In the genomic region with DNA sequence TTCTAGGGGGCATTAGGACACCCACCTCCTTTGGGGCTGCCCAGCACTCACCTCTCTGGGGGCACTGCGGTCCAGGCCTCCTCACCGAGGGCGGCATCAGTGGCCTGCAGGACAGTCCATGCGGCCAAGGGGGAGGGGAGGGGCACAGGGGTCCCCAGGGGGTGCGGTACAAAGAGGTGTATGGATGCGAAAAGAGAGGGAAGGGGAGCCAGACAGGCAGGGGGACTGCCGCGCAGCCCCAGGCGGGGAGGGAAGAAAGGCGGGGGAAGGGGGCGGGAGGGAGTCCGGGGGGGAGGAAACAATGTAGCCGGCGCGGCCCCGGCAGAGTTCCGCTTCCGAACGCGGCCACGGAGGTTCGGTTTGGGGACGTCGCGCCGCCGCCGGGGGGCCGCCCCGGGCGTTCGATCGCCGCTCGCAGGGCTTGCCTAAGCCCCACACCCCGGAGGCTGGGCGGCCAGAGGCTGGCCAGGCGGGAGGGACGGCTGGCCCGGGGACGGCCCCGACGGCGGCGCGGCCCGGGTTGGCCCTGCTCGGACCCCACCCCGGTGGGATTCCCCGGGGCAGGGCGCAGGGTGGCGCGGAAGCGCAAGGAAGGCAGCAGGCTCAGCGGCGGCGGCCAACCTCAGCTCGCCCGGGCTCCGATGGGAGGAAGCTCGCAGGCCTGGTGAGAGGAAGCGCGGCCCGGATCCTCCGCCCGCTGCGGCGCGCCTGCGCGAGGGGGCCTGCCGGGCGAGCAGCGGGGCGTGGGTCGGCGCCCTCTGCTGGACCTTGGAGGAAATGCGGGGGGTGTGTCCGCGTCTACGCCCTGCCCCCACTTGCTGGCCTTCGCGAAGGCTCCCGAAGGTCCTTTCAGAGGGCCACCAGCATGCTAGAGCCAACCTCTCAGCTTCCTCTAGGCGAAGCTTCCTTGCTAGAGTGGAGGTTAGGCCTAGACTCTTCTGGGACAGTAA, we compare ENCODE assay signal across 8 mouse cellular contexts. TPM values are rescaled to one million over a fixed set of nuclear protein-coding genes. Genes with fewer than 3 reads are reported as not detected.
DNase-seq lines count a peak whose midpoint lies in the region; ATAC-seq lines count a peak whose summit lies in the region.

No protein-coding gene starts in this region.

- peaks cover 11% of the 10 kb centered on the region for H3K36me3 ChIP-seq in hindbrain, embryonic 13.5 days

- H3K27me3 ChIP-seq in hindbrain, embryonic 13.5 days, result no peaks in the 10 kb centered on the region

- peak; percentile 83 for DNase-seq in R1 (ENCODE audit: low read depth, low spot score)
- DNase-seq in cerebellum, postnatal 14 days, result peak; percentile 95 to 97
- peak; percentile 80 to 87 for DNase-seq in frontal cortex, postnatal 14 days (ENCODE audit: low spot score in 2 of 2)
- DNase-seq in layer of hippocampus, postnatal 25 days (ENCODE audit: extremely low spot score in 1 of 2, low spot score in 1 of 2), result peak; percentile 92 to 95
- DNase-seq in lung, postnatal 14 days, result peak; percentile 94
- DNase-seq in ovary, postnatal 36 days (ENCODE audit: low spot score), result peak; percentile 96
- peak; percentile 95 for DNase-seq in thymus, postnatal 14 days

- under 1% methylated on average over 72 of the region's 85 CpGs for WGBS in hindbrain, embryonic 13.5 days

- peak overlapping the region; percentile 99 for H3K9ac ChIP-seq in hindbrain, embryonic 13.5 days

- peak overlapping the region; percentile 98 for H3K4me2 ChIP-seq in hindbrain, embryonic 13.5 days

- peak overlapping the region; percentile 97 for H3K27ac ChIP-seq in hindbrain, embryonic 13.5 days

- H3K9me3 ChIP-seq in hindbrain, embryonic 13.5 days, result no peaks in the 10 kb centered on the region

- H3K4me3 ChIP-seq in hindbrain, embryonic 13.5 days, result peak overlapping the region; percentile 96

- peak; percentile 90 for ATAC-seq in hindbrain, embryonic 13.5 days (ENCODE audit: low FRiP score)

- peaks cover 49% of the 10 kb centered on the region for H3K4me1 ChIP-seq in hindbrain, embryonic 13.5 days (replicated peaks)

RNA-seq across cellular contexts. Expression of gene Csk, which starts 8.2 kb away (rescaled TPM):
- 43.6 and 45.0 TPM in 2 replicates for polyA plus RNA-seq in hindbrain, embryonic 13.5 days (2015; fragmentation: Nextera tagmentation; extraction: Ambion mirVana)
- total RNA-seq in layer of hippocampus, postnatal 25 days (2021), result 10 to 100 TPM; 37.5 to 37.9 TPM

RNA-seq across cellular contexts. Expression of gene Lman1l, which starts 24.6 kb away (rescaled TPM):
- not detected in 2 replicates for polyA plus RNA-seq in hindbrain, embryonic 13.5 days (2015; fragmentation: Nextera tagmentation; extraction: Ambion mirVana)
- not detected for total RNA-seq in layer of hippocampus, postnatal 25 days (2021)

RNA-seq across cellular contexts. Expression of gene Cyp1a2, which starts 38.3 kb away (rescaled TPM):
- polyA plus RNA-seq in hindbrain, embryonic 13.5 days (2015; fragmentation: Nextera tagmentation; extraction: Ambion mirVana), result not detected in 2 replicates
- not detected for total RNA-seq in layer of hippocampus, postnatal 25 days (2021)

RNA-seq across cellular contexts. Expression of gene Cplx3, which starts 39.1 kb away (rescaled TPM):
- polyA plus RNA-seq in hindbrain, embryonic 13.5 days (2015; fragmentation: Nextera tagmentation; extraction: Ambion mirVana), result 0.21 and 0.48 TPM in 2 replicates
- total RNA-seq in layer of hippocampus, postnatal 25 days (2021), result 1 to 10 TPM; 2.7 to 3.0 TPM

RNA-seq across cellular contexts. Expression of gene Cyp1a1, which starts 42.5 kb away (rescaled TPM):
- polyA plus RNA-seq in hindbrain, embryonic 13.5 days (2015; fragmentation: Nextera tagmentation; extraction: Ambion mirVana), result 0.09 and 0.12 TPM in 2 replicates
- total RNA-seq in layer of hippocampus, postnatal 25 days (2021), result under 1 TPM; 0.12 to 0.14 TPM

Comparison
In these comparisons a context has a peak if more than half of its experiments do, and no peak if none do; other contexts are left out.
1. Peak in every context shown above with its lines: DNase-seq, ATAC-seq, H3K4me3 ChIP-seq and H3K27ac ChIP-seq.